Mouse (Mus musculus) adrenal gland, adult 8-10 months (tissue): ENCODE results near the gene Samd4. TPM values are rescaled to one million over a fixed set of nuclear protein-coding genes. Genes with fewer than 3 reads are reported as not detected.

Source experiments
- DNase-seq: peaks from one replicate; pipeline ENCODE4 v3.0.0; 2022
- total RNA-seq, 4 experiments: library from RNA; stranded (reverse); gene quantifications; 2 replicates each; pipeline ENCODE4 v1.2.4; 2022

Gene Samd4
- total RNA-seq, 4 experiments from 2014 or later, result 22.1 to 27.0 (median 25.8) TPM

DNA sequence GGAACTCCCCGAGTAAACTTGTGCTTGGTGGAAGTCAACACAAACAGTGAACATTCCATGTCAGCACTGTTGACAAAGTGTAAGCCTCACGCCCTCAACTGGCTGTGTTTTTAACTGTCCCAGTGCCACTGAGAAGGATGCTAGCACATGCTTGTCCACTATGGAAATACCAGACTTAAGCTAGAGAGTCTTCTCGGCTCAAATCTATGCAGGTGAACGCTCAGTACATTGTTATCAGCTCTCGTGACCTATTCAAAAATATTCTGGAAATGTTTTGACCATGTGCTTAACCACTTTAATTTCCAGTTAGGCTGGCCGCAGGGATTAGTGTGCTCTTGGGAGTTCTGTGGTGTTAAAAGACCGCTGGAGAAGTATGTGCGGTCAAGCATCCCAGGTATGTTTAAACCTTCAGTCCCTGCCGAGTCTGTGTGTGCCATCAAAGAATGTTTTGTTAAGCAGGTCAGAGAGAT lies 73.0 kb downstream of the Samd4 start:
- no peak for DNase-seq

DNA sequence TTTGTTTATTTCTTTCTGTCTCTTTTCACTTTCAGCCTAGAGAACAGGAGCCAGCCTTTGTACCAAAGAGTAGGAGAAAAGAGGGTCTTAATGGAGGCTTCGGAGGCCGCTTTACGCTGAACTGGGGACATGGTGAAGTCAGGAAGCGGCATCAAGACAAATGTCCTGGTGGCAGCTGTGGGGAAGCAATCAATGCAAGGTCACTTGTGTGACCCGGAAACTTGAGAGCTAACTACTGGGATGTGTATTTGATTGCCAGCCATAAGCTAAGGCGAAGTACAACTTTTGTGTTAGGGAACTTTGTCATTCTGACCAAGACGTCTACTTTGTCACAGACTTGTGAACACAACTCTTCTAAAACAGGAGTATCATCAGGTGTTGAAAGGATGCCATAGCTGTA lies 73.5 kb downstream of the Samd4 start:
- DNase-seq, result no peak

DNA sequence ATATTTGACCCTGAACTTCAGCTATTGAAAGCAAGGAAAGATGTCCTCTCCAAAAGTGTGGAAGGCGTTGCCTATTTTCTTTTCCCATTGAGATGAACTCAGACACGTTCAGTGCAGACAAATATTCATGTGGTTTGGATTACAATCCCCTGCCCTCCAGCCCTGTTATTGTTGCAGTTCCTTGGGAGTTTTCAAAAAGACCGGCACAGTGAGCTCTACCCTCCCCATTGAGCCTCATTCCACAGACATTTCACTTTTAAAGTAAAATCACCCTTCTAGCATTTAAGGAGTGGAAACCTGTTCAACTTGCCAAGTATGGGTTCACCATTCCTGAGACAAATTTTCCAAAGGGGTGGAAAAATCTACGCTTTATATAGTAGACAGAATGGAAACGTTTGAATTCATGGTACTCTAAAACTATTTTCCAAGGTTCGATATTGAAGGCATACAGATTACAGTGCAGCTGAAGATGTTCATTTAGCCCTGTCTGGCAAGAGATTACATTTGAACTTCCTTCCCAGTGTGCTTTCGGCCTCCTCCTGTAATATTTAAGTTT lies 76.6 kb downstream of the Samd4 start:
- no peak for DNase-seq

DNA sequence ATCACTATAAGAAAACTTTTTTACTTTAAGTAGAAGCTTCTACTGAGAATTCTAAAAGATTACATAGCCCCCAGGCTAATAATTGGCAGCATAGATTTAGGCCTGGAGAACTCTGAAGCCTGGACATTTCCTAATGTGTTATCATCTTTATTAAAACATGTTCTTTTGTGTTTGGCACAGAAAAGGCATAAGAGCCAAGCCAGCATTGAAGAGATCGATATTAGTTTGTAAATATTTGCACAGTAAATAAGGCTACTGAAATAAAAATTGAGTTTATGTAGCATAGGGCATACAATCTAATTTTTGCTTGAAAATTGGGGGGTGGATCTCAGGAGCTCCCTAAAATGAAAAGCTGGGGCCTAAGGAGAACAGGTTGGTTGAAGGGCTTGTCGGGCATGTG lies 77.2 kb downstream of the Samd4 start:
- DNase-seq, result no peak

DNA sequence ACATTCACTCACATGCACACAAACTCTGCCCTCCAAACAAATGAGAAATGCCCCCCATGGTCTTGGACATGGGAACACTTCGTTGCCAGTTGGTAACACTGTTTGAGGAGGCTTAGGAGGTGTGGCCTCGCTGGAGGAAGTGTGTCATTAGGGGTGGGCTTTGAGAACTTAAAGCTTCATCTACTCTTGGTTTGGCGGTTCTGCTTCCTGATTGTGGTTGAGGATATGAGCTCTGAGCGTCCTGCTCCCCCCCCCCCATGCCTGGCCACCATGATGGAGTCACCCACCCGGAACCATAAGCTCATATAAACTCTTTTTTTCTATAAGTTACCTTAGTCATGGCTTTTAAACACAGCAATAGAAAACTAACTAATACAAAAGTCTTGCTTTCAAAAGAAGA lies 80.2 kb downstream of the Samd4 start:
- no peak for DNase-seq

DNA sequence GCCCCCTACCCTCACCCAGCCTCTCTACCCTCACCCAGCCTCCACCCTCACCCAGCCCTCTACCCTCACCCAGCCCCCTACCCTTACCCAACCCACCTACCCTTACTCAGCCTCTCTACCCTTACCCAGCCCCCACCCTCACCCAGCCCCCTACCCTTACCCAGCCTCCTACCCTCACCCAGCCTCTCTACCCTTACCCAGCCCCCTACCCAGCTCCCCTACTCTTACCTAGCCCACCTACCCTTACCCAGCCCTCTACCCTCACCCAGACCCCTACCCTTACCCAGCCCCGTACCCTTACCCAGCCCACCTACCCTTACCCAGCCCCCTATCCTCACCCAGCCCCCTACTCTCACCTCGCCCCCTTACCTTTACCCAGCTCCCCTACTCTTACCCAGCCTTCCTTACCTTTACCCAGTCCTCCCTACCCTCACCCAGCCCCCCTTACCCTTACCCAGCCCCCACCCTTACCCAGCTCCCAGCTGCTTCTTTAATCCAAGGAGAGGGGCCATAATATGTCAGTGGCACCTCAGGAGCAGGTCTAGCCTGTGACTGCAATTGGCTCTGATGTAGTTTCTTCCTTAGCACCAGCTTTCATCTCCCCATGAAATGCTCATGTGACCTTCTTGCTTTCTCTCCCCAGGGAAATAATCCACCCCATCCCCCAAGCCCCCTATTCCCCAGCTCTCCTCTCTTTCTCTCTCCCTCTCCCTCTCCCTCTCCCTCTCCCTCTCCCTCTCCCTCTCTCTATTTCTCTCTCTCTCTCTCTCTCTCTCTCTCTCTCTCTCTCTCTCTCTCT lies 81.6 kb downstream of the Samd4 start:
- DNase-seq, result no peak

DNA sequence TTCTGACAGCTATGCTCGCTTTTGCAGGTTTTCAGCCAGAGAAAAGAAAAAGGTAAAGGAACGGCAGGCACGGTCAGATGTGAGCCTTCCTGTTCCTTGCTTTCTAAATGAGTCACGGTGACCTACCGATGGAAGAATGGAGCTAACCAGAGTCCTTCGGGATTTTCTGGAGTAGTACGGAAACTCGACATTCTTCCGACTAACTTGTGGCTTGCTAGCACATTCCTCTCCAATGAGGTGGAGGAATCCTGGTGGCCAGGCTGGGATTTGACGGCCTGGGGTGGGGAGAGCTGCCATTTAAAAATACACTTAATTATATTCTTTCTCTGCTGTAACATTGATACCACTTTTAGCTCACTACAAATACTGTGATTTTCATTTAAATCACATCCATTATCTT lies 83.6 kb downstream of the Samd4 start:
- DNase-seq, result no peak

DNA sequence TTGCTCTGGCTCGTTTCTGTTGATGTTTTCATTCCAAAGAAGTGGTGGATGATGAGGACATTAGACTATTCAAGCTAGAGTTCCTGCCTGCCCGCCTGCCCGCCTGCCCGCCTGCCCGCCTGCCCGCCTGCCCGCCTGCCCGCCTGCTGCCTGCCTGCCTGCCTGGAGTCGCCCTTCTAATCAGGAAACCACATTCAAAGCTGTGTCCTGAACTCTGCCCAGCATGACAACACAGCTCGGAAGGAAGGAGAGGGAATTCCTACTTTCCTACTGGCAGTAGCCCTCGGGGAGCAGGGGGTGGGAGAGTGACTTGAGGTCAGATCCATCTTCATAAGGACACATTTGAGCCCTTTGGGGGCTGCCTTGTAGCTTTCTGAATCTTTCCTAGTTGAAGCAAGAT lies 85.4 kb downstream of the Samd4 start:
- no peak for DNase-seq

DNA sequence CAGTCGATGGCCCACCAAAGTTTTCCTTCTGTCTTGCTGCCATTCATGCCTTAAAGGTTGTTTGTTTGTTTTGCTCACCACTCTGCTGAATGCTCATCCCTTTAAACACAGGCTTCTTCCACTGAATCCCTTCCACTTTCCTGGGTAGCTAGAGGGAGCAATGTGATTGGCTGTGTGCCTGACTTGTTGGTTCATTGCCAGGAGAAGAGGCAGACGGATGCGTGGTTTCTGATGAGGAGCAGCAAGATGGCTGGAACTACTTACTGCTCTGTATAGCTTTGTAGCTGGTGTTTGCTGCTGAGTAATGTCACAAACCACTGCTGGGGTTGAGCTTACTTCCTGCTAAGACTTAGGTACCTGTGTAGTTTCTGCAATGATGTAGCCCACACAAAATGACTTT lies 88.0 kb downstream of the Samd4 start:
- DNase-seq, result no peak

DNA sequence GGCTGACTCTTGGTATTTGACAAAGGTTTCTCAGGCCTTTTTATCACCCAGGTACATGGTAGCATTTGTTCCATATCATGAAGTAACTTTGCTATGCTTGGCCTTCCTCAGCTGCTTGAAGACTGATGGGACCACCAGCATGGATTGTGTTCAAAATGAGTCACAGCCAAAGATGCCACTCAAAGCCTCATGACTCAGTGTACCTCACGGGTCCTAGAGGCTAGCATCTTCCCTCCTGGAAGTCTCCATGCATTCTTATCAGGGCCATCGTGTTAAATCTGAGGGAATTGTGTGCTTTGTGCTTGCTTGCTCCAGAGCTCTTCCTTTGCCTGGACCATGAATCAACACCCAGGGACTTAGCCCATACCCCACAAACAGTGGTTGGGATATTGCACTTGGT lies 89.1 kb downstream of the Samd4 start:
- DNase-seq, result no peak

DNA sequence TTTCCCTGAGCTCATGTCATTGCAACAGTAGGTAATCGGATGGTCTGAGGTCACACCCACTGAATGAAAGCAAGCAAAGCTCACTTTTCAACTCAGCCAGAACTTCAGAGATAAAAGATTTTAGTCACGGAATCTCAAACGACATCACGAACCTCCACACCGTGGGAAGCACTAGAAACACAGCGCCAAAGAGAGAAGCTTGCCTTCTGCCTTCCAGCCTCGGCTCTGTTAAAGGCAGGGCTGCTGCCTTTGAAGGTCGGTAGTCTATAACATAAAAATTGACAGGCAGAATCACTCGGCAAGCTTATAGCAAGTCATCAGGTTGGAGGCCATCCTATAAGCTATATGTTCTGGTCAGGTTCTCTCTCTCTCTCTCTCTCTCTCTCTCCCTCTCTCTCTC lies 92.2 kb downstream of the Samd4 start:
- no peak for DNase-seq

DNA sequence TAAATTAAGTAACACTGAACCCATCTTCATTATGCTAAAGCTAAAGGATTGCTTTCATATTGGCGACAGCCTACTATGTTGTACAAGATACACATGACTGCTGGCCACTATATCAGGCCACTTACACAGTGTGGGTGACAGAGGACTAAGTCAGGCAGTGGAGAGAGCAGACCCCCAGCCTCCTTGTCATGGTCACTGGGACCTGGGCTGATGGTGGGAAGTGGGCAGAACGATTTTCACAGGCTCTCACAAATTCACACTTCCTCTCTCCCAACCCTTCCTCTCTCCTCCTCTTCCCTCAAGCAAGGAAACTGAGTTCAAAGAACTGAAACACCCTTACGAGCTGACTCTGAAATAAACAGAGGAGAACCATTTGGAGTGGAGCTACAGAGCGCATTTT lies 93.3 kb downstream of the Samd4 start:
- no peak for DNase-seq

DNA sequence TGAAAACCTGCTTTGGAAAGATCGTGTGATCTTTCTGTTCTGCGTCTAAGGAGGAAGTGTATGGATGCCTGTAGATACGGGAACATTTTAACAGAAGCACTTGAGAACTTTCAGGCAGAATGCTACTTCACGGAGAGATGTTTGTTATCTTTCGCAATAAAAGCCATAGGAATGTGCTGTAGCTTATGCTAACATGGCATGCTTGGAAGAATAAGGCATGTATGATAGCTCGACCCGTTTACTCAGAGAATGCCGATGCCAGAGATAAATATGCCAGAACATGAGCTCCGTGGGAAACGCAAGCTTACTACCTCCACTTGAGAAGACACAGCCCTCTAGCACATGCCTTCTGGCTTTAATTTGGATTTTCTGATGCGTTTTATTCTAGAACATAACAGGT lies 94.1 kb downstream of the Samd4 start:
- DNase-seq, result no peak

DNA sequence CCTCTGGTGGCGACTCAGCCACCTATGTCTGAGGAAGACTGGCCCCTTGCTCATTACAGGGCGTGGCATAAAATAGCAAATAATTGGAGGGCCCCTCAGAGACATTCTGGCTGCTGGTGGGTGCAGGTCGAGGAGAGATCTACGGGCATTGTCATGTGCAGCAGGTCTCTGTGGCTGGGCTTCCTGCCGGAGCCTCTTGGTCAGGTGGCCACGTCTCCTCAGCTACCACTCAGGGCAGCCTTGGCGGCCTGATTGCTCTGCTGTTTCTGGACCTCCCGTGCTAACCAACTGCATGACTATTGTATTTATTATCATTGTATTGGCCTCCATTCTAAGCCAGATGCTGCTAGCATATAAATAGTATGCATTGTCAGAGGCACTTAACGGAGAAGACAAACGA lies 95.0 kb downstream of the Samd4 start:
- no peak for DNase-seq

DNA sequence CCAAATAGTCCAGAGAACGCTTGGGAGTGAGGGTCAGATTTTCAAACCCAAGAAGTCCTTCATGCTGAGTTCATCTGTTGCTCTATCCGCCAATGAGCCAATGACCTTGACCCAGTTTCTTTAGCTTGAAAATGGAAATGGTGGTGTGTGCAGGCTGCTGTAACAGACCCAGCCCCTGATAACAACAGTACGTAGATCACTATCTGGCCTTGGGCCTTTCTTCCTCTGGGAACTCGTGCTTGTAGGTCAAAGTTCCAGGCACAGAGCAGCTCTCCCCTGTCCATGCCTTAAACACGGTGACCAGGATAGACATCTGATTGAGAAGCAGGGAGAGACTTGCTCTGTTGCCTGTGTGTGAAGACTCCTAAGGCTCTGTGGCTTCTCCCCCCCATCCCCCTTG lies 96.5 kb downstream of the Samd4 start:
- no peak for DNase-seq

DNA sequence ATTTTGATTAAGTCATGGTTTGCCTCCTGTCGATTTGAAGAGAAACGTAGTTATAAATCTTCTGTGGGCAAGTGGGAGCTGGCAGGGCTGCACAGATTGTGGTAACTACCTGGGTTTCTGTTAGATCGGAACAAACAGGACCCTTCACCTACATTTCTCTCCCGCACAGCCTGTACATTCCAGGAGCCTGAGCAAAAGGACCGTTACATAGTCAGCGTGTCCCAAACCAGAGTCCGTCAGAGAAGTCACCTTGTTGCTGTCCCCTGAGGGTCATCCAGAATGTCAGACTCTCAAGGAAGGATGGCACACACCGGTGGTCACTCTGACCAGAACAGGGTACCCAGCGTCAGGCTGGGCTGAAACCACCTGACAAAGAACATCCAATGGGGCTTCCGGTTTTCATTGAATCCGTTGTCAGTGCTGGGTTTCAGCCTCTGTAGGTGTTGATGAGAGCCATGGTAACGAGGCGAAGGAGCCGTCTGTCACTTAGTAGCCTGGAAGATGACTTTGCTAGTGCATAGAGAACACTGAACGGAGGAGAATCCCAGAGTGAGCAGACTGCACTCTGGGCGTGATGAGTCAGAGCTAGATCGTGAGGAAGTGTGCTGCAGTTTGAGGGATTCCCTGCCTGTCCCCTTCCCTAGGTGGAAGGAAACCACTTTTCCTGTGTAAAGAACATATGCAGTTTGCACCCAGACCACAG lies 98.2 kb downstream of the Samd4 start:
- no peak for DNase-seq

DNA sequence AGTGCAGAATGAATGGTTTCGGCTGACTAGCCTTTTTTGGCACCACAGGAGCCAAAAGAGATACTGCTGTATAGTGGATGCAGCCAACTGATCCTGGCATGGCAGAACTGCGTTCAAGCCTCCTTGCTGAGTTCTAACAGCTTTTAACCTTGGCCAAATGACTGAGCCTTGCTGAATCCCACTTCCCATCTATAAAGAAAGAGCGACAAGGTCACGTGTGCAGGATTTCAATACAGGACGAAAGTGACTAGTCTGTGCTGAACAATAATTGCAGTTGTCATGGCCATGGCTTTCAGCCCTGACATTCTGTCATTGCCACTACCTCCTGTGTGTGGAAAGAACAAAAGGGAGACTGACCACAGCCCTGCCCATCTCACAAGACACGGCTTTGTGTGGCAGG lies 99.5 kb downstream of the Samd4 start:
- DNase-seq, result peak; percentile 69

DNA sequence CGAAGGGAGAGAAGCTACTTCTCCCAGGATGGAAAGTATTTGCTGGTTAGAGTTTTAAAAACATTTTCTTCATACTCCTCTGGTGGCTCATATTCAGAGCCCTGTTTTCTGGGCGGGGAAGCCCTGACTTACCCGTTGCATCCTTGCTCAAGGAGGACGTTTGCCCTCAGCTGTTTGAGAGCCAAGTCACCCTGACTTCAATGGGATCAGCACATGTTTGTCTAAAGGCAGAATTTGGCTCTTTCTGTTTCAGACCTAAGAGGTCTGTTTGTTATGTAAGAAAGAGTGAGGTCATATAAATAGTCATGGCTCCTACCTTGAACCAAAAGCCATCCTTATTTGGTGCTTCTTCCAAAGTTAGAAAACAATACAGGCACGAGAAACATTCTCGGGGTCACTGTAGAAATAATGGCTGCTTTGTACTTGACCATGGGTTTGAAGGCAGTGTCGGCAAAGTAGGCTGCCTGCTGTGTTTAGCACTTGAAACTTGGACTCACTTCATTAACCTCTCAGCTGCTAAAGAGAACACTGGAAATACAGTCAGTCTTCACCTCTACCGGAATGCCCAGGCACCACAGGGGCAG lies 102.0 kb downstream of the Samd4 start:
- no peak for DNase-seq

DNA sequence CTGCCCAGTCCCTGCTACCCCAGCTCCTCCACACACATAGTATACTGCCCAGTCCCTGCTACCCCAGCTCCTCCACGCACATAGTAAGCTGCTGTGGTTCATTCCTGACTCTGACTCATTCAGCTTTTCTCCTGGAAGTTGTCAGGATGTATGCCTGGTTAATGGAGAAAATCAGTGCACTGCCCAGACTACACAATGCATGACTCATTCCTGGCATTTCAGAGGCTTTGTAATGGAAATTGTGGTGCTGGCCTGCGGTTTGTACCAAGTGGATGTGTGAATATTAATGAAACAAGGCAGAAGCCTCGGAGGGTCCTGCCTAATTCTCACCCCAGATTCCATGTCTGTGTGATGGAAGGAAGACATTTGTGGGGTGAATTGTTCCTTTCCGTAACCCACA lies 107.0 kb downstream of the Samd4 start:
- DNase-seq, result peak; percentile 61

DNA sequence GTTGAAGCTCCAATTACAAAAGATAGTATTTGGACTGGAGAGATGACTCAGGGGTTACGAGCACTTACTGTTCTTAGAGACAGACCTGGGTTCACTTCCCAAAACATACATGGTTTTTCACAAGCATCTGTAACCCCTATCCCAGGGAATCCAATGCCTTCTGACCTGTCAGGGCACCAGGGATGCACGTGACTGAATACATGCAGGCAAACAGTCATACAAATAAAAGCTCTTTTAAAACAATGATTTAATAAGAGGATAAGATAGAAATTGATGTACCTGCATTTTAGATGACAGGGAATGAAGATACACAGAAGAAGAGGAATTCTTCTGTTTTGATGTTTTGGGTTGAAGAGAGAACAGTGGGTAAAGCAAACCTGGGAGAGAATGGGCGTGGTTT lies 107.8 kb downstream of the Samd4 start:
- no peak for DNase-seq

DNA sequence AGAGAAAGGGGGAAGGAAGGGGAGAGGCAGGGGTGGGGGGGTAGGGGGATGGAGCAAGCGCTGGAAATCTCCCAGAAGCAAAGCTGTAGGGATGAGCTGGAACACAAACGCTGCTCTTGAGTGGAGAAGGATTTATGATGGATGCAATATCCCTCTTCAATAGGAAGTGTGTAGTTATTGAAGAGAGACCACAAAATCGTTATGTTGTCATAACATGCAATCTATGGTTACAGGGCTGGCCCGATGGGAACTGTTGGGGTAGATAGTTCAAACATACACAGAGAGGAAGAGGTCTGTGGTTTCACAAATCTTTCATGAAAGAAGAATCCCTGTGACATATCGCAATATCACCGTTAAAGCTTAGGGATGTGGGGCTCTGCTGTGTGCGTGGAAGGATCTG lies 112.0 kb downstream of the Samd4 start:
- DNase-seq, result no peak

DNA sequence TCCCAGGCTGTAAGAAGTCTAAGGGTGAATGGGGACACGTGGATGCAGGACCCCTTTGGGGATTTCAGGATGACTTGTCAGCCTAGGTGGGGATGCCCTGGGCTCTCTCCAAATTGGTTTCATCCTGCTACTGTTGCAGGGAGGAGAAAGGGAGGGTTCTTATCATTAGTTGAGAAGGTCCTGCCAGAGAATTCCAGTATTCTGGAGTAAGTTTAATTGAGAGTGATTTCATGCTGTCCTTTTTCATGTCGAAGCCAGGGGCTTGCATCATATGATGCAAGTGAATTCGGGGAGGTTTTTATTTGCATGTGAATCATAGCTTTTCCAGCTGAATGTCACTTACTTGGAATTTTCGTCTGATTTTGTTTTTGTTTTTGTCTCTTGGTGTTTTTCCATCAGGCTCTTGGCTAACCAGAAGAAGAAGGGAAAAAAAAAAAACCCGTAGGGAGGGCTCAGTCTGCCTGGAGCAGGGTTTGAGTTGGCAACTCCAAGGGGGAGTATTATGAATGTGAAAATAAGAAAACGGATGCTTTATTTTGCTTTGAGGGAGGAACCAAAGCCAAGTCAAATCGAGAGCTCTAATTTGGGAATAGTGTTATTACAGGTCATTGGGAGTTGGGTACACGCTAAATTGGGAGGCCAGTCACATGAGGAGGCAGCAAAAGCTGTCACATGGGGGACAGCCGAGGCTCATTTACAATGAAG lies 116.8 kb downstream of the Samd4 start:
- DNase-seq, result no peak
